Mouse (Mus musculus): ENCODE measurements around the gene Dtnb.

DNA sequence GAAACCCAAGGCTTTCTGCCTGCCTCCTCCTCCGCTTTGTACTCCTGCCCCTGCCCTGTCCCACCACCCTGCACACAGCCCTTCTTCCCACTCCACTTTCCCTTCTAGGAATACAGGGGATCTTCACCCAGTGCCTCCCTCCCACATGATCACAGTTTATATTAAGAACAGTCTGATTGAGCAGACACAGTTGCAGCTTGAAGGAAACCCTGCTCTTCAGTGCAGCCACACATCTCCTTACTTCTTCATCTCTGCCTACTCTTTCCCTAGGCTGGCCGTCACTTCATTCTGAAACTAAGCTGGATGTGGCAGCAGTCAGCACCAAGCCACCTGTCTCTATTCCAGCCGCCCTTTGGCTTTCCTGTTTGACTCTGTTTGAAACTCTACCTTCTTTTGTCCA is 201.5 kb downstream of the Dtnb start:
- TF ChIP-seq GATA1 (IDR thresholded peaks at IDR 0.05; ENCODE audit: borderline replicate concordance, low read length) (no peak), CTCF (IDR thresholded peaks at IDR 0.05; ENCODE audit: low read depth, low read length) (no peak), POLR2AphosphoS5 (IDR thresholded peaks at IDR 0.05; ENCODE audit: insufficient replicate concordance, low read depth, low read length) (no peak), TAL1 (conservative IDR thresholded peaks at IDR 0.05; ENCODE audit: low read depth, low read length) (no peak)
